Mouse (Mus musculus) CD4-positive, CD25-positive, alpha-beta regulatory T cell, adult 4 months (primary cell): ENCODE results near the gene Slc25a24. TPM values are rescaled to one million over a fixed set of nuclear protein-coding genes. Genes with fewer than 3 reads are reported as not detected.

Source experiments
- ATAC-seq: one replicate; pipeline ENCODE4 v1.8.0; 2017
- polyA plus RNA-seq, 2 experiments: library from polyadenylated mRNA; unstranded; fragments of 100-300 nt; shearing (Covaris generic); gene quantifications; one replicate each; pipeline ENCODE4 v1.2.1; 2017

Slc25a24 gene
- polyA plus RNA-seq, 2 experiments from 2014 or later, result 14.0 to 16.8 TPM

DNA sequence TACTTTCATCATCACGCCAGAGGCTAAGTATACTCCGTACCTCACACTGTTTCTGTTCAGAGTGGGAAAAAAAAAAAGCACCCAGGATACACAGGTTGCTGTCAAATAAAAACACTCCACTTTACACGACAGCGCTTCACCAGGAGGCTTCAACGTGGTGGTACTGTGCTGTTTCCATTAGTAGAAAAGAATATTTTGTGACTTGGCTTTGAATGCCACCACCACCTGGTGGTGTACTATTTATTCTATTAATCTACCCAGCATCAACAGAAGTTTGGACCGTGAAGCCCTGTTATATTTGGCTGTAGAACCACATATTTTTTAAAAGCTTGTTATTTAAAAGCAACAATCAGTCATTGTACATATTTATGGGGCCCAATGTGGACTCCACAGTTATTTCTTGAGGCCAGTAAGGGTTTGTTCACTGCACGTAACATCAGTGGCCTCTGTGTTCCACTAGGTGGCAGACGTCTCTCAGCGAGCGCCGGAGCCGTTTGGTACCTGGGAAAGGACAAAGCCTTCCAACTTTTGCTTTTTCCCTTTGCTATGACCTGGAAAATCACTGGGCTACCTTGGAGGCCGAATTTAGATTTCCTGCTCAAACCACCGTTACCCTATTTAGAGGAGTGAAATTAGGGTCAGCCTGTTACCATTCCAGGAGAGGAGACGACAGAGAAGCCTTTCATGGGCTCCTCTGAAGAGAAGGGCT lies 48.3 kb downstream of the Slc25a24 start:
- peak; percentile 85 for ATAC-seq

DNA sequence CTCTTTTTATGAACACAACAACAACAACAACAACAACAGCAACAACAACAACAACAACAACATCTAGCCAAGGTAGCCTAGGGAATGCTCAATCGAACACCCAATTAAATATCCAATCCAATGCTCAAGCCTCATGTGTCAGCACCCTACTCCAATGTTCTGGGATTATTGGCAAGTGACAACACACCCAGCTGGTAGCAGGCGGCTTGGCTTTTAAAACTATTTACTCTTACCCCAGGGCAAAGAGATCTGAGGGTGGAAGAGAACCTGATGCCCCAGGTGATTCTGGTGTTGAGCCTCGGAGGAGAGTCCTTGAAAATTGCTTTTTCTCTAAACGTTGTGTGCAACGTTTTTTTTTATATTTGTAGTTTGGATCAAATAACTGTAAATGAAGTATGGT lies 51.4 kb downstream of the Slc25a24 start:
- ATAC-seq, result no peak

DNA sequence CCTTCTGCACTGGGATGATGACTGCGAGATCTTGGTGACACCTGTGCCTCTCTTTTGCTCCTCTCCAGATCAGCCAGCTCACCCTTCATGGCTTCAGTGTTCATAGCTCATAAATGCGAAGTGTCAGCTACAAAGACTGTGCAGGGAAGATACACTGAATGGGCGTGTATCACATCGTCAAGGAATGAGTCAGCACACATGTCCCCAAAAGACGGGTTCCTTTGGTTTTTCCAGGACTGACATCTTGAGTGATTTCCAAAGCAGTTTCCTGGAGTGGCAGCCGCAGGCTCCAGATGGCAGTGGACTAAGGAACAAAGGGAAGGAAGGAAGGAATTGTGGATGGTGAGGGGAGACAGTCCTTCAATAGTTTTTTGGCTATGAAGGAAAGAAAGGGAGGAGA lies 55.8 kb downstream of the Slc25a24 start:
- no peak for ATAC-seq

DNA sequence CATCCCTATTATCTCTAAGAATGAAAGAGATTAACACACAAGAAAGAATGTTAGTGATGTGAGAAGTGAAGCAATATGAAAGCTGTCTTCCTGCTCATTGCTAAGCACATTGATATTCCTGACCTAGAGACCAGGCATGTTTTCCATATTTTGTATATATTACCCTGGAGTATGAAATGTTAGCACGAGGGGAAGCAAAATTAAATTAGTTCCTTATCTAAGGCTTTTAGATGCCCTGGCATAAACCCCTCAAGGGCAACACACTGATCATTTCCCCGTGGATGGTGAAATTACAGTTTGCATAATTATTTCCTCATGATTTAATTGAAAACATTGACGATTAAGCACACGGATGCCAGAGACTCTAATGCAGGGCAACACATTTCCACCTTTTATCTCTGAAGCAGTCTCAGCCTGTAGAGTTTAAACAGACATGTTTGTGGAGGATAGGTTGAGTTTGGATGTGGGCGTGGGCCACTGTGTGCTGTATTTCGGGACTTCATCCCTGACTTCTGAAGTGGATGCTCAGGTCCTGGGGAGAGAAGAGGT lies 56.7 kb downstream of the Slc25a24 start:
- ATAC-seq, result no peak

DNA sequence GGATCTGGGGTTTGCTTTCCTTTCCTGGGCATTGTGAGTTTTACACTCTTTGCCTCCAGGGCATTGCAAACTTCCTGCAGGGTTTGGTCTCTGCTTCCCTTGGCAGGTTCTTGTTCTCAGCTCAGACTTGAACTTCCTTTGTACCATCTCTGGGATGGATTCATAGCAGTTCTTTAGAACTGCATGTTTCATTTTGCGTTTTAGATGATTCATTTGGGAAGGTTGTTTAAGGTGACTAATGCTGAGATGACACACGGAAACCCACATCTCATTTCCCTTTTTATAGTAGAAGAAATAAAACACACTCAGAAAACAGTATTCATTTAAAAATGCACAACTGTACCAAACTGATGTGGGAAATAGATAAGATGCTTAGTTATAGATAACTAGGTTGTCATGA lies 73.2 kb downstream of the Slc25a24 start:
- no peak for ATAC-seq

DNA sequence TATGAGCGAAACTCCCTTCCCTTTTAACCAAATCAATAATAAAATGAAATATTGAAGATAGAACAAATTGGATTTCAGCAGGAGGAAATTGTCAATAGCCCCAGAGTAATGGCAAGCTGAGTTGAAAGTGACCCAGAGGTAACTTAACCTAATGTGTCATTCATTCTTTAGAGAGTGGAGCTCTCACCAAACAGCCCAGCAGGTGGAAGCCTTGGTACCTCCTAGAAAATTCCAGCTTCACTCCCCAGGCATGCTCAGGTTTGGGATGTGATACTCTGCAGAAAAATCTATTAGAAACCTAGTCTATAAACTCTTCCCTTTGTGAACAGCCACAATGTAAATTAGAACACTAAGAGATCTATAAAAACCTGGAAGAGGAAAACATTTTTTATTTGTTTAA lies 76.3 kb downstream of the Slc25a24 start:
- no peak for ATAC-seq

DNA sequence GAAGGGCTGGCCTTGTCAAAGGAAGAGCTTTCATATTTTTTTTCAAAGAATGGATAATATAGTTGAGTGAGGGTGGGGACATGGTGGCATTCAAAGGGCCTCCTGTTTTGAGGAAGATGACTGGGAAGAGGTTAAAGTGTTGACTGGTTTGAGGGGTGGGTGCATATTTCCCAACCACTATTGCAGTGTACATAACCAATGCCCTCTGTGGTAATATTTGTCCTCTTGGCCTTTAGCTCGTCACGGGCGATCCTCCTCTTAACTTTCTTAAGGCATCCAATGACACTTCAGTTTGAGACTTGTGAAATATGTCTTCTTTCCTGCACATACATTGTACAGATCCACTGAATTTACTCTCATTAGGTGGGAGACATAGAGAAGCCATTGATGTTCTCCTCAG lies 89.4 kb downstream of the Slc25a24 start:
- ATAC-seq, result no peak

DNA sequence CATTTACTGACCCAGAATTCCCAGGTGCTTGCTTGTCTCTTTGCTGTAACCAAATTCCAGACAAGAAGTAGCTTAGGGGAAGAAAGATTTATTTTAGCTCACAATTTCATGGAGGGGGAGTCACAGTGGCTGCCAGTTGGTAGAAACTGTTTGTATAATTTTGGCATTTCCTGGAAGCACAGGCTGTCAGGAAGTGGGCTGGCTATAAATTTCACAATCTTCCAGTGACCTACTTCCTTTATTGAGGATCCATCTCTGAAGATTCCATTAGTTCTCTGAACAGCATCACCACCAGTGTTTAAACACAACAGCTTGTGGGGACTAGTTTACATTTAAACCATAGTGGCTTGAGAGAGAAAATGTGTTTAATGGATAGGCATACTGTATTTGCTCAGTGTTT lies 93.4 kb downstream of the Slc25a24 start:
- ATAC-seq, result no peak

Other genes starting within 250 kb of the Slc25a24 start
- under 1 TPM; 0.22 to 0.68 TPM for gene Fndc7, start 233.1 kb upstream of the Slc25a24 start, polyA plus RNA-seq
- 100 to 1,000 TPM; 117 to 127 TPM for gene Prpf38b, start 211.4 kb upstream of the Slc25a24 start, polyA plus RNA-seq
- gene Henmt1, start 183.3 kb upstream of the Slc25a24 start, polyA plus RNA-seq, result 1 to 10 TPM in 1 of 2 experiments, not detected in 1; 2.3 TPM
- not detected for gene Gm9857, start 182.7 kb upstream of the Slc25a24 start, polyA plus RNA-seq
- 1 to 10 TPM; 3.0 to 3.6 TPM for gene Fam102b, start 95.5 kb upstream of the Slc25a24 start, polyA plus RNA-seq
- gene Slc25a54, start 42.7 kb upstream of the Slc25a24 start, polyA plus RNA-seq, result not detected
- gene Vav3, start 217.5 kb downstream of the Slc25a24 start, polyA plus RNA-seq, result 10 to 100 TPM; 10.1 to 13.1 TPM